Mouse (Mus musculus) kidney, adult 8-10 months (tissue): ENCODE measurements around the gene Ino80e.

Experiments used
- DNase-seq, 2 experiments: peaks; one replicate each; pipeline ENCODE4 v3.0.0; 2022

Ino80e gene

DNA sequence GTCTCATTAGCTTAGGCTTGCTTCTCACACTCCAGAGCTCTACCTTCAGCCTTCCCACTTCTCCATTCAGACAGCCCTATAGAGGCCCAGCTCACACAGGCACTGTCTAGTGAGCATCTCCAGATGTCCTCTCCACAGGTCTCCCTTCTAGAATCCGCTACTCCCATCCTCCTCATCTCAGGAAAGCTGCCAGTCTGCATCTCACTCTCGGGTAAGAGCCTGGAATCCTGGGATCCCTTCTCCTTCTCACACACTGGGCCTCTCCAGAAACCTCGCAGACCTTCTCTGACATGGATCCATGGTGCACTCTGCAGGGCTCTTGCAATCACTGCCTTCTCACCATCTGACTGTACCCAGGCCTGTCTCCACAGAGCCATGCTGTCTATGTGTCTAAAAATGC is 6.5 kb downstream of the Ino80e start:
- no peak for DNase-seq

DNA sequence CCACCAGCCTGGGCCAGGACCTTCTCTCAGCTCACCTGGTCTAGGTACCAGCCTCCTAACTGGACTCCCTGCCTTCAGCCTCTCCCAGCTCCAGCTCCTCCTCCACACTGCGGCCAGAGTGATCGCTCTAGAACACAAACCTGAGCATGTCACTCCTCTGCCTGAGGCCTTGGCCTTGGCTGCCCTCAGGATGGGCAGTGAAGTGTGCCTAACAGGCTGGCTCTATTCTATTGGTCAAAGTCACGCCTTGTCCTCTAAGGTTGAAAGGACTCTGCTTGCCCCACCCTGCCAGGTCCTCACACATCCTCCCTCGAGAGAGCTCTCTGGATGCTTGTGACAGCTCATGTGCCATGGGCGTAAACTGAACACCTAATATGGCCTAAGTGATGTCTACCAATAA is 8.7 kb downstream of the Ino80e start:
- DNase-seq, result peak; percentile 77 to 82

DNA sequence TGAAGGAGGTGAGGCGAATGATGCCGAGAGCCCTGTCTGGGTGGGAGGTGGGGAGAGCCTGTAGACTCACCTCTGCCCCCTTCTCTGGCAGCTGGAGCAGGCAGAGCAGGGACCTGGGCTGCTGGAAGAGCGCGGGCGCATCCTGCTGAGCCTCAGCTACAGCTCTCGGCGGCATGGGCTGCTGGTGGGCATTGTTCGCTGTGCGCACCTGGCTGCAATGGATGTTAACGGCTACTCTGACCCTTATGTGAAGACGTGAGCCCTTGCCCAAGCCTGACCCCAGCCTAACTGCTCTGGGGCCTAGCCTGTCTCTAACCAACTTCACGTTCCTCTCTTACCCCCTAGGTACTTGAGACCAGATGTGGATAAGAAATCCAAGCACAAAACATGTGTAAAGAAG is 11.0 kb downstream of the Ino80e start:
- no peak for DNase-seq

DNA sequence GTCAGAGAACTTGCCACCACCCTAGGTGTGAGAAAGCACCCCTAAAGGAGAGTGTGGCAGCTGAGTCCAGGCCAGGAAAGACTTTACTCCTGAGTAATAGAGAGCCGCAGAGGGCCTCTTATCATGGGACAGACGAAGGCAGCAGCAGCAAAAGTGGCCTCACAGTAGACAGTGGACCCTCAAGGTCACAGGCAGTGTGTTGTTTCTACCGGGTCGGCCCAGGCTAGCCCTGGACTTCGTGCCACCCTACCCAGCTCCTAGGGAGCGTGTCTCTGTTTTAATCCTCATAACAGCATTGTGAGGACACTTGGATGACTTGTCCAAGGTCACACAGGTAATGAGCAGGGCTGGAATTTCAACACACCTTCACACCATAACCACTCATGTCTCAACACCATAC is 12.0 kb downstream of the Ino80e start:
- DNase-seq, result no peak

DNA sequence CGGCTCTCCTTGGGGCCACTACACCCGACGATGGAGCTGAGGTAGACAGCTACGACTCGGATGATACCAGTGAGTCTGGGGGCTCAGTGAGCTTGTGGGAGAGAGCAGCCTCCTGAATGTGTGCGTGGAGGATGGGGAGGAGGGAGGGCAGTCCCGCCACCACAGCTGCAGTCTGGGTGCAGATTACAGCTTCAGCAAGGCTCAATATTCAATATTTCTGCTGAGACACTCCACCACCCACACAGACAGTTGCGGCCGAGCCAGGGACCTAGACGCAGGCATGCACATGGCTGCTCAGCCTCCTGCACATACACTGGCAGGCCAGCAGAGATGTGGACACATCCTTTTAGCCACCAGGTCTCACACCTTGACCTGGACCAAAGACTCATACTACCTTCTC is 13.4 kb downstream of the Ino80e start:
- no peak for DNase-seq

DNA sequence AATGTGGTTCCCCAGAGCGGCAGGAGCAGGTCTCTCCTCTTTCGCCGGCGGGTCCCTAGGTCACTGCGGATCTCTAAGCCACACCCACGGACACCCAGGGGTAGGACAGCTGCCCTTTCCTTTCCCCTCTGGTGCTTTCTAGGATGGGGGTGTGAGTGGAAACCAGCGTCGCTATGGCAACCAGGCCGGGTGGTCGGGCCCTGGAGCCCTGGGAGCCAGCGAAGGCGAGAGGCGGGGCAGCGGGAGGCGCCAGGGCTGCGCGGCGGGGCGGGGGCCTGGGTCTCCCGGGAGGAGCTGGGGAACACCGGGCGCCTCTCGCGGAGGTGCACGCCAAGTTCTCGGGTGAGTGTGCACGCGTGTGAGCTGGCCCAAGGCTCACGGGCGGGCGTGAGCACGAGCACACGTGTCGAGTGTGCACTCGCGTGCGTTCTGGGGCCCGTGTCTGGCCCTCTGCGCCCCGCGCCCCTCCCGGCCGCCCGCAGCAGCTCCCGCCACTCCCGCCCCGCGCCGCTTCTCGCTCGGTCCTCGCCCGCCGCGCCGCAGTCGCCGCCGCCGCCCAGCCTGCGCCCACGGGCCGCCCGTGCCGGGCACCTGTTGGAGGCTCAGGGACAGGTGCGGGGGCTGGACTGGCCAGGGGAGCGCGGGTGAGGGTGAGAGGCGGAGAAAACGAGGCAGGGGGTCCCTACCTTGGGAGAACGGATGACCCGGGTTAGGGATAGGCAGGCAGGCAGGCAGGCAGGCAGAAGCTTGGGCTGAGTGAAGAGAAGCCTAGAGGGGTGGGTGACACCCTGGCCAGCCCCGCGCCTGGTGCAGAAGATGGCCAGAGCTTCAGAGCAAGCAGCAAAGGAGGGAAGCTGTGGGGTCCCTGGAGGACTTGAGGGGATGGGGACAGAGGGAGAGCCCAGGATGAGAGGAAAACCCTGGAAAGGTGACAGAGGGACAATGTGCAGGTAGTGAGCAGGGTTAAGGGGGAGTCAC is 14.5 kb downstream of the Ino80e start:
- no peak for DNase-seq

DNA sequence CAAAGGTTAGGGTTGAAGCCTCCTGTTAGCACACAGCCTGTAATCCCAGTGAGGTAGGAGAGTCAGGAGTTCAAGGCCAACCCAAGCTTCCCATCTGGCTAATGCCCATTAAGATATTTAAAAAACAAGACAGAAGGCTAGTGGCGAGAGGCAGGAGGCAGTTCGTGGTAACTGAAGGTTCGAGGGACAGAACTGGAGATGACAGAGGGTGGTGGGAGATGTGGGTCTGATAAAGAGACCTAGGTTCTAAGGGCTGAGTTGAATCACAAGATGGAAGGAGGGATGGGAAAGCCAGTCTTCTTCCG is 15.1 kb downstream of the Ino80e start, which contains the start of gene Doc2a:
Gene Doc2a, plus strand, starts transcription at position 301 of the 305 bp plus-strand sequence.
- DNase-seq, result no peak

DNA sequence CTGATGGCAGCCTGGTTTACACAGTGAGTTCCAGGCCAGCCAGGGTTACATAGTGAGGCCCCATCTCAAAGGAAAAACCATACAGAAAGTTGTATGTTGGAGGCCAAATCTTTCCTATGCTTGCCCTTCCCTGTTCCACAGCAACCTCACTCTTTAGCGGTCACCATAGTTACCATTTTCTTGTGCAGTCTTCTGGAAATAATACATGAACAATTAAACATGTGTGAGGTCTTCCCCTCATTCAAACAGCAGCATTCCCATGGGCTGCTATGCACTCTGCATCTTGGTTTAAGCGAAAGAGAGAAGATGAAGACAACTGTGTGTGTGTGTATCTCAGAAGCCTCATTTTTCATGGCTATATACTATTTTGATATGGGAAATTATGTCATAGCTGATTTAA is 16.7 kb downstream of the Ino80e start:
- no peak for DNase-seq

DNA sequence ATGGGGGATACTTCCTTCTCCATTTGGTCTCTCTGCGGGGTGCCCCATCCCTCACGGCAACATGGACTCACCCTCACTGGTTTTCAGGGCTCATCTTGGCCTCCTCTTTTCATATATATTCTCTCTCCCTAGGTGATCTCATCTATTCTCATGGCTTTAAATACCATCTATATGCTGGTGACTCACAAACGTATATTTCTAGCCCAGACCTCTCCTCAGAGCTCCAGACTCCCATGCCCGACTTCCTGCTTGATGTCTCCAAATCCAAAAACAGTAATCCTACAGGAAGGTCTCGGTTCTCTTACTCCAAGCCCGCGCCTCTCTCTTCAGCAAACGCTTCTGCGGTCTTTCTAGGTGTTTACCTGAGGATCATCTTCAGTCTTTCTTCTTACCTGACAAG is 18.9 kb downstream of the Ino80e start:
- DNase-seq, result no peak

DNA sequence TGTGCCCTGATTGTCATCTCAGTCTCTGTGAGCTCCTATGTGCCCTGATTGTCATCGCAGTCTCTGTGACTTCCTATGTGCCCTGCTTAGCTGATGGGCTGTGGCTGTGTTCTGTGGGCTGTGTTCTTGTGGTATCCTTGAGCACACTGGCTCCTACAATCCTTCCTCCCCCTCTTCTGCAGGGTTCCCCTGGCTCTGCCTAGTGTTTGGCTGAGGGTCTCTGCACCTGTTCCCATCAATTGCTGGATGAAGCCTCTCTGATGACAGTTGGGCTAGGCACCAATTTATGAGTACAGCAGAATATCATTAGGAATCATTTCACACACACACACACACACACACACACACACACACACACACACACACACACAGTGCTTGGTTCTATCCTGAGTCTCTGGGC is 28.9 kb downstream of the Ino80e start:
- no peak for DNase-seq

DNA sequence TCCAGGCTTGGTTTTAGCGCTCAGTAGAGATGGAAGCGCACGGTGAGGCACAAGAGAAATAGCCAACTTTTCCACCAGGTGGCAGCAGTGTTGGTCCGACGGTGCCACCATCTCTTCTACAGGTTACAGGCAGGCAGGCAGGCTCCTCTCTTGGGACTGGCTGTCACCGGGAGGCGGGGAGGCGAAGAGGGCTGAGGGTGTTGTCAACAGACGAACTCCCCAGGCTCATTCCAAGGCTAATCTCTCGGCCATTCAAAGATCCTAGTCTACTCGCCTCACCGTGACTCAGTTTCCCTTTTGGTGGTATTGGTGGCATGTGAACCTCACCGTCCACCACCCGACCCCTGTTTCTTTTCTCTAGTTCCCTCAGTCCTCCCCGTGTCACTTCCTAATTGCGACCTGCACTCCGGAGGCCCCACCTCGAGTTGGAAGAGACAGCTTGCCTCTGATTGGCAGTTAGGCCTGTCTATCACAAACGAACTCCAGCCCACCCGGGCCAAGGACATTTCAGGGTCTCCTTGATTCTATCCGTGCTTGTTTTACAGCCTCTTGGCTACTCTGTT is 30.1 kb downstream of the Ino80e start:
- peak; percentile 81 to 86 for DNase-seq

DNA sequence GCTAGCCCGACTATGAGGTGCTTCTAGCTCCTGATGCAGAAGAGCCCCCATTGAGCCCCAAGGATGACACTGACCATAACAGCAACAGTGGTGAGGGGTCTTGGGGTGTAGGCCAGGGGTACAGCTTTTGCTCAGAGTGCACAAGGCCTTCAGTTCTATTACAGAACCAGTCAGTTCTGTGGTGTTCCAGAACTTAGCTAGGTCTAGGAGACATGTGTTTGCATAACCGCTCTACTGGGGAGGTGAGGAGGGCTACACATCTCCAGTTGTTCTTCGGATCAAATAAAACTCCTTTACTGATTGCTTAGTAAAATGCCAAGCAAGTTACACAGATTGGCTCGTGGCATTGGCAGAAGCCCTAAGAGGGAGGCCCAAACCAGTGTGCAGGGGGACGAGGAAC is 30.6 kb downstream of the Ino80e start, which contains the start of gene 4930451I11Rik:
Gene 4930451I11Rik, minus strand, starts transcription at position 101 of the 400 bp plus-strand sequence.
- no peak for DNase-seq

DNA sequence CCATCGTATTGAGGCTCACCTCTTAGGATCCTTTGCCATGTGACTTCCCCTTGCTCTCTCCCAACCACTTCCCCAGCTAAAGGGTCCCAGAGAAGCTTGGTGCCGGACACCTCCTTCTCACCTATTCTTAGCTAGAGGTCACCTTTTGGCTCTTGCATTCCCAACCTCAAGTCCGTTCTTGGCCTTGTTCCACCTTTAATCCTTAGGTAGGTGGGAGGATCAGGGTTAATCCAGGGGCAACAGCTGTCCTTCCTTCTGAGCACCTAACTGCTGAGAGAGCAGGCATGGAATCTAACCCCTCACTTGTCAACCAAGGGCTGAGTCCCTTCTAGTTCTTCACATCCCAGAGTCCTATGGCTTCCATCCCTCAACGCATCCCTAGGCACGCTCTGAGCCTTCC is 36.2 kb downstream of the Ino80e start:
- DNase-seq, result no peak

DNA sequence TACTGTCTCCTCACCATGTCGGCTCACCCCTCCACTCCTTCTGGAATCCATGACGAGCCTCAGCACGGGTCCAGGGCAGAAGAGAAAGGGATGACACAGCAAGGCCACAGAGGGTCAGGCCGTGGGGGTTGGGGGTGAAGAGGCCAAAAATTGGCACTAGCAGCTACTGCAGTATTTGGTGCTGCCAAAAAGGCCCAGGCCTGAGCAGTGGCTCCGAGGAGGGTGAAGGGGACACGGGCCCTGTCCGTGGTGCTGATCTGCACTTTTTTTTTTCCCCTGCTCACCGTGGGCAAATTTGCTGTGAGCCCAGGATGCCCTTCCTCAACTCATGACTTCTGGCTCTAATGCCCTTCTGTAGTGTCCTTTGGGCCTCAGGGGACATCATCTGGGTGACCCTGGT is 36.8 kb downstream of the Ino80e start:
- DNase-seq, result no peak

DNA sequence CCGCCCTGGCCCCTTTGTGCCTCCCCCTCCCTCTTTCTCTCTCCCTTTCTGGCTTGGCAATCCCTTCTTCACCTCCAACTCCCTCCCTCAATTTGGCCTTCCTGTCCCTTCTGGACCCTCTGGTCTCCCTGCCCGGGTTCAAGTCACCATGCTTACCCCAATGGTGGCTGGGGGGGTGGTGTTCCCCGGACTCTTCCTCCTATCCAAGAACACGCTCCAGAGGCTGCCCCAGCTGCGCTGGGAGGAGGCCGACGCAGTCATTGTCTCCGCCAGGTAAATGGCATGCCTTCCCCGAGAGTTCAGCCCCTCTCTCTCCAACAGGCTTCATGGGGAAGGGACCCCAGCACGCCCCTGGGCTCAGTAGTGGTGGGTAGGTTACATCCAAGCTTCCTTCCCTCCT is 38.2 kb downstream of the Ino80e start:
- DNase-seq, result no peak

DNA sequence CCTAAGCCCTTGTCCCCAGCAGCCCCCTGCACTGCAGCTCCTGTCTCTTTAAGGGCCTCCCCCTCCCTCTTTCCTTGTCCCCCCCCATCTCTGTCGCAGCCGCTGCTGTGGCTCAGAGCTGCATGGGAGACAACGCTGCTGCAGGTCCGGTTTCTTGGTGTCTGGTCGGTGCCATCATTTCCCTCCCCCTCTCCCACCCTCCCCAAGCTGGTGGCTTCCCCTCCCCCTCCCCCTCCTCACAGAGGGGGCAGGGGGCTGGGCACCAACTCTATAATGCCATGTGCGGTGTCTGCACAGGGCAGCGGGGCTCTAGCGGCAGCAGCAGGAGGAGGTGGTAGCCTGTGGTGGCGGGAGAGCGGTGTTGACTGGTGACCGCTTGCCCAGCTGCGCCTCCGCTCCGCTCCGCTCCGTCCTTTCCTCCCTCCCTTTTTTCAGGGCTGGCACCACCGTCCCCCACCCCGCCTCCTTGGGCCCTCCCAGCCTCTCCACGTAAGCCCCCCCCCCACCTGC is 38.9 kb downstream of the Ino80e start:
- no peak for DNase-seq

DNA sequence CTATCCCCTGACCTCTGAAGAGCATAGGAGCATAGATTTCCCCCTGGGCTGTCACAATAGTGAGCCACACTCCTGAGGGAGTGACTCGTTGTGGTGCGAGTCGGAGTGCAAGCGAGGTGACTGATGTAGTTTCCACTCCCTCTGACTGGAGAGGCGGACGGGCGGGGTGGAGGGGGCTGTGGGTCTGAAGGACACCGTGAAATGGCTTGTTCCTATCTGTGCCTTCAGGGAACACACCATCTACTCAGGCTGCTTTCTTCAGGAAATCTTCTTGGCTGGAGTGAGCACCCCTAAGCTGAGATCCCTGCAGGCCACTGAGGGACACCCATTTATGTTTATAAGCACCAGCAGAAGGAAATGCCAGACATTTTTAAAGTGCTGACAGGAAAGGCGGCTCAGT is 39.4 kb downstream of the Ino80e start:
- DNase-seq, result no peak

DNA sequence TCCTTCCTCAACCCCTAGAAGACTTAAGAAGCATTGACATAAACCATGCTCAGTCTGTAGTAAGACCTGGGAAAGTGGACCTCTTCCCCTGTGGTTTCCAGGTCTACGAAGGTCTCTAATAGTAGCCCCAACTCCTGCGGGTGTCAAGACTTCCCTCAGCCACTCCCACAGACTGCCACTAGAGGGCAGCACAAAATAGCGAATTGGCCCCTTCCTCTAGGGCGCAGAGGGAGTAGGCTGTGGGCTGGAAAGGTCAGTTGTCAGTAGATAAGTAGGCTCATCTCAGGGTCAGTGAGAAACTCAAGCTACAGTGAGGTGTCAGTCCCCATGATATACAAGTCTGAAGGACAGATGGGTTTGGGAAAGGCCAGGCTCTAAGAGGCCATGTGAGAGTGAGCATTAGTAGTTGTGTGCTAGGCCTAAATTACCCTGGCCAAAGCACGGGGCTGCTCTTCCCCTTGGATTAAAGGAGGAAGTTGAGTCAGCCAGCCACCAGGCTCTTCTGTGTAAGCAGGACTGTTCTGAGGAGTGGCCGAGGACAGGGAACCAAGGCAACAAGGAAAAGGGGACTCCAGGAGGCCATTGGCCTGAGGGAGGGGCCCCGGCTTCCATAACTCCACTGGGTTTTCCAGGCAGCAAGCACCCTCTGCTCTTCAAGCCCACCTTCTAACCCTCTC is 40.2 kb downstream of the Ino80e start:
- DNase-seq, result peak; percentile 61 to 85

DNA sequence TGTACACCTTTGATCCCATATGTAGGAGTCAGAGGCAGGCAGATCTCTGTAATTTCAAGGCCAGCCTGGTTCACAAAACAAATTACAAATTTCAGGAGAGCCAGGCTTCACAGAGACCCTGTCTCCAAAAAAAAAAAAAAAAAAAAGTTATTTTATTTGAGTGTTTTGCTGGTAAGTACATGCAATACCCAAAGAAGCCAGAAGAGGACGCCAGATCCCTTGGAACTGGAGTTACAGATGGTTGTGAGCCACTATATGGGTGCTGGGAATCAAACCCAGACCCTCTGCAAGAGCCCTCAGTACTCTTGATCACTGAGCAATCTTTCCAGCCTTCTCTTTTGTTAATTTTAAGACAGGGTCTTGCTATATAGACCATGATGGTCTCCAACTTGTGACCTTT is 43.4 kb downstream of the Ino80e start:
- DNase-seq, result no peak

DNA sequence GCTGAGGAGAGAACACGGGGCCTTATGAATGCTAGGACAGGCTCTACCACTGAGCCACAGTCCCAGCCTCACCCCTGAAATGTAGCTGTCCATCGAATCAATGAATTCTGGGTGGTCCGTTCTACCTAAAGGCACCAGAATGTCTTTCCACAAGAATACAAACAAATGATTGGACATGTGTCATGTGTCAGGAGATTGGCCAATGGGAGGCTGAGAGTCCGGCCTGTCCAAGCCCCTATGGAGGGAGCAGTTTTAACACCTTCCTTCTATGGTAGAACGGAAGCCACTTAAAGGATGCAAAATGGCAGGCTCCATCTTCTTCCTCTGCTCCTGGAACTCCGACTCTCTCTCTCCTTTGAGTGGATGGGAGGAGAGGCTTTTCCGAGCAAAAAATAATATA is 44.6 kb downstream of the Ino80e start:
- no peak for DNase-seq

DNA sequence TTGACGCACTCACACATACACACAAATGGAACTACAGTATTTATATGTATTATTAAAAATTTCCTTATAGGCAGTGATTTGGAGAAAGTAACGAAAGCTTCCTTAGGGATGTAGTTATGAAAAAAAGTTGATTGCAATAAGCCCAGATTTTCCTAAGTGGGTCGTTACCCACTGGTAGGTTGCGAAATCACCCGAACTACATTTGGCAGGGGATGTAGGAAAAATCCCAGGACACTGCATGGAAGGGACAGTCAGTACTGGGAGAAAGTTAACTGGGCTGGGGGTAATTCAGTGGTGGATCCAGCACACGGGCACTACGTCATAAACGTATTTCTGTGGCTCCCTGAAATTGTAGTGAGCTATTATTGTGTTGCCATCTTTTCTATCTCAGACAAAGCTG is 45.7 kb downstream of the Ino80e start:
- no peak for DNase-seq

DNA sequence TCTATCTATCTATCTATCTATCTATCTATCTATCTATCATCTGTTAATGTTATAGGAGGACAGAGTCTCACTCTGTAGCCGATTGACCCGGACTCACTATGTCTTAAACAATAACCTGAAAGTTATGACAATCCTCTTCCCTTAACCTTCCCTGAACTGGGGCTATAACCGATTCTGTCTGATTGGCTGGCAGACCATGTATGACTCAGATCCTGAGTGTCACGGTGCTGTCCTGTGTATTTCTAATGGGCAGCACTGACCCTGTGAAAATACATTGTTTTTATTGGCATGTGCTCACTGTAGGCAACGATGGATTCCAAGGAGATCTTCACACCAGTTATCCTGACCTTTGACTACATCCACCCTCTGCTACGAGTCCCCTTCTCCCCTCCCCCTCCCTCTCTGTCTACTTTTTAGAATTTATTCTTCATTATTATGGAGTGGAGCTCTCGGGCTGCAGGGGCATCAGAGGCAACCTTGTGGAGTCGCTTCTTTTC is 46.4 kb downstream of the Ino80e start:
- DNase-seq, result no peak

DNA sequence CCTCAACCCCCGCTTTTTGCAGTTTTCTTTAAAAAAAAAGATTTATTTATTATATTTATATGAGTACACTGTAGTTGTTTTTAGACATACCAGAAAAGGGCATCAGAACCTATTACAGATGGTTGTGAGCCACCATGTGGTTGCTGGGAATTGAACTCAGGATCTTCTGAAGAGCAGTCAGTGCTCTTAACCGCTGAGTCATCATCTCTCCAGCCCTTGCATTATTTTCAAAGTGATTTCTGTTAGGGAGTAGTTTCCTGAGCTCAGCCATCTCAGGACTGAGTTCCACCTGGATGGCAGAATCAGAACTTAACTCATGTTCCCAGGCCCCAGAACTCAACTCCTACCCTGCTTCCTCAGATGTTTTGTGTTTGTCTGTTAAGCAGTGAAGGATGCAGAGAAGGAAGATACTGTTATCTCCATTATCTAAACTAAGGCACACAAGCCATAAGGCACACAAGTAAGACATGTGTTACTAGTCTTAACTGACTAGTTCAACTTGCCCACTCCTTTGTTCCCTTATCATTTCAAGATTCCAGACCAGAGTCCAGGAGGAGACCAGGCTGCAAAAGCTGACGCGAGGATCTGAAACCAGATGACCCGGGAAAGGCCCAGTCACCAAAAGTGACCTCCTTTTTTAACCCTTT is 52.3 kb downstream of the Ino80e start:
- DNase-seq, result no peak
